Mouse (Mus musculus): ENCODE results near the gene Arsb. TPM values are rescaled to one million over a fixed set of nuclear protein-coding genes. Genes with fewer than 3 reads are reported as not detected.

The Arsb gene
- 1 to 10 TPM; 2.4 to 3.3 TPM for total RNA-seq (2021)
- long read RNA-seq, experiment 1, full-length matches to known transcripts: 5 of 7 reads
- long read RNA-seq, experiment 1, partial matches to known transcripts: 1 of 7 reads
- long read RNA-seq, experiment 1, other reads (novel, unspliced or antisense): 1 of 7 reads
- long read RNA-seq, experiment 2, full-length matches to known transcripts: 2 of 2 reads
- long read RNA-seq, experiment 2, partial matches to known transcripts: 0 of 2 reads
- long read RNA-seq, experiment 2, other reads (novel, unspliced or antisense): 0 of 2 reads

DNA sequence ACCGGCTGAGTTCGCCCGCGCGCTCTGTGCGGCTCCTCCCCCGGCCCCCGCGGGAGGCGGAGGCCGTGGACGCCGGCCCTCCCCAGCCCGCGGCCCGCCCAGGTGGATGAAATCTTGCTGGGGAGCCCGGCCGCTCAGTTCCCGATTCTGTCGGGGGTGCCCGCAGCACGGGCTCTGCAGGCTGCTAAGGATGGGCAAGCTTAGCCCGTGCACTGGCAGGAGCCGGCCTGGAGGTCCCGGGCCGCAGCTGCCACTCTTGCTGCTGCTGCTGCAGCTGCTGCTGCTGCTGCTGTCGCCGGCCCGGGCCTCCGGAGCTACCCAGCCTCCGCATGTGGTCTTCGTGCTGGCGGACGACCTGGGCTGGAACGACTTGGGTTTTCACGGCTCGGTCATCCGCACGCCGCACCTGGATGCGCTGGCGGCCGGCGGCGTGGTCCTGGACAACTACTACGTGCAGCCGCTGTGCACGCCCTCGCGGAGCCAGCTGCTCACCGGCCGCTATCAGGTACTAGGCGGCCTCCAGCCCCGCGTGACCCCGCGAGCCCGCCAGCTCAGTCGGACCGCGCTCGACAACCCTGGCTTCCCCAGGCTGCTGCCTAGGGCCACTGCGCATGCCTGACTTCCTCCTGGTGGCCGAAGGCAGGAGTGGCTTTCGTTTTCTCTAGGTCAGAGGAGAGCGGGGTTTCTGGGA is at the start of gene Arsb:
Arsb (plus strand) TSS at position 43 of the 691 bp plus-strand sequence.
- peak within 1 kb of the TSS; percentile 96 for H3K27ac ChIP-seq
- TF ChIP-seq CTCF (IDR thresholded peaks at IDR 0.05): peak; percentile 72
- intact Hi-C loops (cut with DNase I): no loop called here
- DNase-seq: peak; percentile 95
- H3K4me3 ChIP-seq: peak within 1 kb of the TSS; percentile 84

- no peak for DNase-seq
- intact Hi-C loops (cut with DNase I): loop anchor here (5.0 kb wide), 1 partner anchor 970 kb away; no protein-coding TSS in a partner anchor
- TF ChIP-seq CTCF (IDR thresholded peaks at IDR 0.05): no peak
- Histone ChIP-seq H3K27ac (no peak overlapping the region), H3K4me3 (no peak overlapping the region)
Observed at GRCm38 (mm10) chr13:93721916-93722315, 49.5 kb upstream of the Arsb start.

DNA sequence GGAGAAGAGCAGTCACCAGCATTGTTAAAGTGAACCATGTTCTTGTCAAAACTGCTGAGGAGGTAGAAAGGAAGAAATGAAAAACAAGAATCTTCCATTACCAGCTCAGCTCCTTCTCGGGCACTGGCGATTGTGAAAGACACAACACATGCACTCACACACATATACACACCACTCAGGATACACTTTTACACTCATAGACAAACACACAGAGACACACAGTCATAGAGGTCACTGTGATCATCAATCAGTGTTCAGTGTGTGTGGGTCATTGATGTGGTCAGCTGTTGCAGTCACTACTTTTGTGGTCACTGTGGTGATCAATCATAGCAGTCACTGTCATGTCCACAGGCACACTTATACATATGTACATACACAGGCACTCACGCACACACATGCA is 48.0 kb upstream of the Arsb start:
- intact Hi-C loops (cut with DNase I): loop anchor here (5.0 kb wide), 1 partner anchor 971 kb away; no protein-coding TSS in a partner anchor
- DNase-seq: no peak
- TF ChIP-seq CTCF (IDR thresholded peaks at IDR 0.05): no peak
- Histone ChIP-seq H3K27ac (no peak overlapping the region), H3K4me3 (no peak overlapping the region)

DNA sequence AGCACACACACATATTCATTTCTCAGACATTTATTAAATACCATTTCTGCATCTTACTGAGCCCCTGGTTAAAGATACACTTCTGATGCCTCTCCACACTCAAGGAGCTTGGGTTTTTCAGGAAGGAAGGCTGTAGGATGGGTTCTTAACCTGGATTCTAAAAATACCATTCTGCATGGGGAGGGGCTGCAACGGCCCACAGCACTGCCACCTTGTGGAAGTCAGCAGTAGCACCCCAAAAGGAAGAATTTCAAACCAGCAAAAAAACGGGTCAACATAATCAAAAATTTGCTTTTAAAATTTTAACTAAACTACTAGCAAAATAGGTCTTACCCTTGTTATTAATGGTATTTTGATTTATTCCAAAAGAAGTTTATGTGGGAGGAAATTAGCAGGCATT is 47.2 kb upstream of the Arsb start:
- Histone ChIP-seq H3K27ac (no peak overlapping the region), H3K4me3 (no peak overlapping the region)
- intact Hi-C loops (cut with DNase I): loop anchor here (5.0 kb wide), 1 partner anchor 972 kb away; no protein-coding TSS in a partner anchor
- peak; percentile 79 for TF ChIP-seq CTCF (IDR thresholded peaks at IDR 0.05)
- no peak for DNase-seq

- H3K27ac ChIP-seq: no peak overlapping the region
- intact Hi-C loops (cut with DNase I): no loop called here
- no peak overlapping the region for H3K4me3 ChIP-seq
- no peak for TF ChIP-seq CTCF (IDR thresholded peaks at IDR 0.05)
- DNase-seq: no peak
Observed at GRCm38 (mm10) chr13:93735131-93735636, 36.2 kb upstream of the Arsb start.

- intact Hi-C loops (cut with DNase I): no loop called here
- no peak overlapping the region for H3K27ac ChIP-seq
- H3K4me3 ChIP-seq: no peak overlapping the region
- no peak for DNase-seq
- no peak for TF ChIP-seq CTCF (IDR thresholded peaks at IDR 0.05)
Observed at GRCm38 (mm10) chr13:93744118-93744517, 27.3 kb upstream of the Arsb start.

DNA sequence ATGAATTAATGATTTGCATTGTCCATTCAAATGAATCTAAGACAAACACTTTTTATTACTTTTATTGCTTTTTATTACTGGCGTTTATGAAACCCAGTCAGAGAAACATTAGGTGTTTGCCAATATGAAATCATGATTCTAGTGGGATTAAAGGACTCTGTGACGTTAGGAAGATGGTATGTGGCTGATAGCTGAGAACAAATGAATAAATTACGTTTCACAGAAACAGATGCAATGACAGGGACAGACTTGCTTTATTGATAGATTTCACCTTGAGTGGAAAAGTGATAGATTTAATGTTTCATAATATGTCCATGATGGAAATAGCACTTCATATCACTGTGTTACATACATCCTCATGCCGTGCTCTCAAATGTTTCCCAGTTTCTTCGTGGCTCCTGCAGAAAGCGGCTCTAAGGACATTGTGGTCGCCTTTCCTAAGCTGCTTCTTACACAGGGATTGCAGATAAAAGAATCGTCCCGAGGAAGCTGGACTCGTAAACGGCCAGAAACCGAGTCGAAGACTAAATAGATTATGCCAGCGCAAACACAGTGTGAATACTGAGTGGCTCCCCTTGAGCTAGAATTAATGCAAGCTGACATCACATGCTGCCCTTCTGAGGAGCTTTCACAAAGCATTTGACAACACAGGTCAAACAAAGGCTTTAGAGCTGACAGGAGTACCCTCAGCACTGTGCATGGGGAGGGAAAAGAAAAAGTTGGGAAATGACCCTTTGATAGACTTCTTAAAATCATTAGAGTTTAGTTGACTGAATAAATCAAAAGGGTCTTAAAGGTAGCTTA is 18.6 kb upstream of the Arsb start:
- Histone ChIP-seq H3K4me3 (no peak overlapping the region), H3K27ac (no peak overlapping the region)
- DNase-seq: no peak
- no peak for TF ChIP-seq CTCF (IDR thresholded peaks at IDR 0.05)
- intact Hi-C loops (cut with DNase I): no loop called here

DNA sequence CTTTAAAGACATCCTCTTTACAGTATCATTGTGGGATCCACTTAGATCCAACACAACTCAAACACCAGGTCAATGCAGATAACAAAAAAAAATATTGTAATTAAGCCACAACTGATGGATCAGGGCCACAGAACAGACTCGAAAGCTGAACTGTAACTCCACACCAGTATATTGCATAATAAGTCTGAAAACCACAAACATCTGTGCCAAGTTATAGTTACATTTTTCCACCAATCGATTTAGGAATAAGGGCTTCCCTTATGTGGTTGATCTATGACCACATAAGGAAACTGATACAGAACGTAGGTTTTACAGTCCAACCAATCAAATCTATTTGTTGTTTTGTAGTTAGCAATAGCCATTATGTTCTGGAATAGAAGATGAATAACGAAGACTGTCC is 16.3 kb upstream of the Arsb start:
- no peak for TF ChIP-seq CTCF (IDR thresholded peaks at IDR 0.05)
- Histone ChIP-seq H3K4me3 (no peak overlapping the region), H3K27ac (no peak overlapping the region)
- intact Hi-C loops (cut with DNase I): no loop called here
- no peak for DNase-seq

DNA sequence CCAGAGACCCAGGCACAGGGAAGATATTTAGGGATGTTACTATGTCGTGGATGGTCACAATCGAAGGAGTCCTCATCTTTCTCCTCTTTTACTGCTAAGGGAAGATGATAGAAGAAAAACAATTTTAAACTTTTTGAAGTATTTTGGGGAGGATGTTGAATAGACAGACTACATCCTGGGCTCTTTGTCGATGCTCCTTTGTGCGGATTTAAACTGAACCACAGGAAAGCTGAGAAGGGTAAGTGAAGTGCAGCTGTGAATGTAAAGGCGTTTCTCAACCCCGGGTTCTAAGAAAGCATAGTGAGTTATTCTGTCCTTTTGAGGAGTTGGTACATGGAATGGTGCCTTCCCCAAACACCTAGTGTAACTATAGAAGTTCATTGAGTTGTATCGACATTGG is 14.8 kb upstream of the Arsb start:
- no peak overlapping the region for H3K27ac ChIP-seq
- no peak overlapping the region for H3K4me3 ChIP-seq
- TF ChIP-seq CTCF (IDR thresholded peaks at IDR 0.05): no peak
- no peak for DNase-seq
- intact Hi-C loops (cut with DNase I): no loop called here

- intact Hi-C loops (cut with DNase I): no loop called here
- TF ChIP-seq CTCF (IDR thresholded peaks at IDR 0.05): no peak
- H3K27ac ChIP-seq: no peak overlapping the region
- no peak for DNase-seq
- H3K4me3 ChIP-seq: no peak overlapping the region
Observed at GRCm38 (mm10) chr13:93757514-93757913, 13.9 kb upstream of the Arsb start.

GRCm38 (mm10) chr13:93758149-93758898 is 13.1 kb upstream of the Arsb start:
- intact Hi-C loops (cut with DNase I): no loop called here
- H3K27ac ChIP-seq: no peak overlapping the region
- DNase-seq: no peak
- TF ChIP-seq CTCF (IDR thresholded peaks at IDR 0.05): no peak
- H3K4me3 ChIP-seq: no peak overlapping the region

GRCm38 (mm10) chr13:93761831-93762230 is 9.6 kb upstream of the Arsb start:
- no peak overlapping the region for H3K4me3 ChIP-seq
- DNase-seq: no peak
- H3K27ac ChIP-seq: no peak overlapping the region
- no peak for TF ChIP-seq CTCF (IDR thresholded peaks at IDR 0.05)
- intact Hi-C loops (cut with DNase I): no loop called here
